Mouse (Mus musculus) heart, embryonic 14.5 days (tissue): Measurements from ENCODE around the gene Dok3. TPM values are rescaled to one million over a fixed set of nuclear protein-coding genes. Genes with fewer than 3 reads are reported as not detected.
A peak's percentile ranks its signal among the peaks of the same experiment; 100 is the strongest.

Source experiments
- ATAC-seq: fragments of 200-750 bp; cut with Nextera tagmentation; 2 replicates; pipeline ENCODE4 v1.8.0; 2017; ENCODE audit warnings: low read depth, moderate TSS enrichment; ENCODE audit not compliant: insufficient number of reproducible peaks, insufficient read depth, low FRiP score
- H3K27ac ChIP-seq, 2 experiments: fragments of 200-500 bp in 1 of 2; fragments of 300-500 bp in 1 of 2; sonication (generic) in 1 of 2; replicated peaks in 1 of 2; 2 replicates each; pipeline ENCODE4 v1.5.1; 2012 to 2014; ENCODE audit warnings: low read depth in 2 of 2, low read length in 2 of 2, control low read depth in 1 of 2, mild to moderate bottlenecking in 1 of 2, mixed read lengths in 1 of 2; ENCODE audit not compliant: control insufficient read depth in 1 of 2, insufficient read depth in 1 of 2
- H3K27me3 ChIP-seq: fragments of 300-500 bp; sonication (generic); 2 replicates; pipeline ENCODE4 v1.6.1; 2014; ENCODE audit warnings: mild to moderate bottlenecking, low read length, control low read depth; ENCODE audit not compliant: control insufficient read depth, insufficient read depth
- H3K36me3 ChIP-seq: fragments of 300-500 bp; sonication (generic); 2 replicates; pipeline ENCODE4 v1.6.1; 2014; ENCODE audit warnings: mild to moderate bottlenecking, control low read depth, low read length, mixed read lengths; ENCODE audit not compliant: control insufficient read depth, insufficient read depth
- H3K4me1 ChIP-seq, 2 experiments: fragments of 200-500 bp in 1 of 2; fragments of 300-500 bp in 1 of 2; sonication (generic) in 1 of 2; 2 replicates each; pipeline ENCODE4 v1.6.1; 2012 to 2014; ENCODE audit warnings: low read length in 2 of 2, control low read depth in 1 of 2, mixed read lengths in 1 of 2; ENCODE audit not compliant: control insufficient read depth in 2 of 2, insufficient read depth in 2 of 2
- H3K4me2 ChIP-seq: fragments of 300-500 bp; sonication (generic); 2 replicates; pipeline ENCODE4 v1.6.1; 2014; ENCODE audit warnings: mild to moderate bottlenecking, low read length
- H3K4me3 ChIP-seq, 2 experiments: fragments of 200-500 bp in 1 of 2; fragments of 300-500 bp in 1 of 2; sonication (generic) in 1 of 2; 2 replicates each; pipeline ENCODE4 v1.5.1; 2012 to 2014; ENCODE audit warnings: low read length in 2 of 2, mild to moderate bottlenecking in 2 of 2, control low read depth in 1 of 2, low read depth in 1 of 2, moderate library complexity in 1 of 2; ENCODE audit not compliant: control insufficient read depth in 1 of 2, insufficient read depth in 1 of 2
- H3K9ac ChIP-seq: fragments of 300-500 bp; sonication (generic); 2 replicates; pipeline ENCODE4 v1.6.1; 2014; ENCODE audit warnings: mild to moderate bottlenecking, low read length
- H3K9me3 ChIP-seq: fragments of 300-500 bp; sonication (generic); 2 replicates; pipeline ENCODE4 v1.6.1; 2016; ENCODE audit warnings: low read length, control low read depth; ENCODE audit not compliant: control insufficient read depth
- WGBS: fragments of 180-500 bp; shearing (Covaris S2); extraction: QIAGEN DNeasy Blood & Tissue Kit; methylation state at CpG from one replicate; pipeline ENCODE4 v1.1.7; 2014; 5-methylcytosine and 5-hydroxymethylcytosine counted together
- polyA plus RNA-seq: library from polyadenylated mRNA; unstranded; fragments of >200 nt; fragmentation: Nextera tagmentation; extraction: Ambion mirVana; gene quantifications from 2 replicates; pipeline ENCODE4 v1.2.1, GENCODE M21; 2014

Gene Dok3
- polyA plus RNA-seq, 1 experiment from 2014 or later = 1.3 TPM

GRCm38 (mm10) chr13:55506697-55507096, 22.4 kb downstream of the Dok3 start:
- no peaks in the 10 kb centered on the region for H3K27me3 ChIP-seq
- H3K9me3 ChIP-seq = no peaks in the 10 kb centered on the region
- H3K4me1 ChIP-seq = peaks cover 25 to 41% of the 10 kb centered on the region in 2 experiments
- ATAC-seq = no peak
- H3K27ac ChIP-seq = no peak overlapping the region
- H3K4me3 ChIP-seq = no peak overlapping the region
- no peak overlapping the region for H3K9ac ChIP-seq
- peaks cover 91% of the 10 kb centered on the region for H3K36me3 ChIP-seq
- no peak overlapping the region for H3K4me2 ChIP-seq
- WGBS = 92% methylated on average over 10 of the region's 10 CpGs

- Histone ChIP-seq H3K27me3 (no peaks in the 10 kb centered on the region), H3K9ac (no peak overlapping the region), H3K9me3 (no peaks in the 10 kb centered on the region), H3K4me3 (no peak overlapping the region), H3K4me2 (no peak overlapping the region), H3K36me3 (peaks cover 96% of the 10 kb centered on the region), H3K4me1 (peaks cover 16 to 32% of the 10 kb centered on the region in 2 experiments), H3K27ac (no peak overlapping the region; a peak in 1 of 4 replicates)
- 90% methylated on average over 9 of the region's 9 CpGs for WGBS
- ATAC-seq = no peak
Observed at GRCm38 (mm10) chr13:55505810-55506209, 23.3 kb downstream of the Dok3 start.

DNA sequence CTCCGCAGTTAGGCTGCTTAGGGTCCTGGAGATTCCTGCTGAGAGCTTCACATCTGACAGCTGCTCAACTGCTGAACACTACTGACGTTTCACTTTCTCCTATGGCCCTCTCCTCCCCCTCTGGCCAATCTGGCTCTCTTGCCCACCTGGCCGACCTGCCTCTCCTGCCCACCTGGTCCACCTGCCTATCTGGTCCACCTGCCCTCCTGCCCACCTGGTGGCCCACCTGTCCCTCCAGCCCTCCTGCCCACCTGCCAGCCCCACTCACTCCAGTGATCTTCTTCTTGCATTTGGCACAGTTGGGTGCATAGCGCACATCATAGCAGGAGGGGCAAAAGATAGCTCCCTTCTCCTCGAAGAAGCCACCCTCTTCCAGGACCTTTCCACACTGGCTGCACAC, 24.7 kb downstream of the Dok3 start:
- Histone ChIP-seq H3K4me3 (no peak overlapping the region), H3K4me2 (no peak overlapping the region), H3K27me3 (no peaks in the 10 kb centered on the region), H3K4me1 (peaks cover 4 to 17% of the 10 kb centered on the region in 2 experiments), H3K9me3 (no peaks in the 10 kb centered on the region), H3K9ac (no peak overlapping the region), H3K36me3 (peaks cover 100% of the 10 kb centered on the region), H3K27ac (no peak overlapping the region)
- 76% methylated on average over 5 of the region's 5 CpGs for WGBS
- no peak for ATAC-seq

DNA sequence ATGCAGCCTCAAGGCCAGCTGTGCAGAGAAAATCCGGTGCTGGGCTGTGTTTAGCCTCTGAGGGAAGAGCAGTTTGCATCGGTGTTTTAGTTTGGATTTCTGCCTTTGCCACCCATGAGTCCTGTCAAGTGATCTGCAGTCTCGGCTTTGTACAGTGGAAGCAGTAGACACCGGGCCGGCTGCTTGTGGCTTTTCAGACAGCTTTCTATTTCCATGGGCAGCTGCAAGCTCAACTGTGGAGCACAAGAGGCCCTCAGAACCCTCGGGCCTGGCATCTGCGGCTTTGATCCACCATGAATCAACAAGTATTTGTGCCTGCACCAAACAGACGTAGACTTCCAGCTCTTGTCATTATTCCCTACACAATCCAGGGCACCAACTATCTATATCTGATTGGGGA, 26.7 kb downstream of the Dok3 start:
- no peaks in the 10 kb centered on the region for H3K9me3 ChIP-seq
- H3K4me1 ChIP-seq = peaks cover 0 to 6% of the 10 kb centered on the region in 2 experiments; a peak in 1 of 4 replicates
- WGBS = 85% methylated on average over 8 of the region's 8 CpGs
- H3K9ac ChIP-seq = no peak overlapping the region
- no peak overlapping the region for H3K4me3 ChIP-seq
- H3K36me3 ChIP-seq = peaks cover 100% of the 10 kb centered on the region
- no peak overlapping the region for H3K4me2 ChIP-seq
- 0 out of 2 replicates have a peak, but pooled peaks cover 9% of the 10 kb centered on the region for H3K27me3 ChIP-seq
- no peak for ATAC-seq
- H3K27ac ChIP-seq = no peak overlapping the region

GRCm38 (mm10) chr13:55500575-55500974, 28.5 kb downstream of the Dok3 start:
- Histone ChIP-seq H3K9ac (no peak overlapping the region), H3K27me3 (0 out of 2 replicates have a peak, but pooled peaks cover 9% of the 10 kb centered on the region), H3K4me2 (no peak overlapping the region), H3K4me3 (no peak overlapping the region), H3K4me1 (peaks cover 10 to 17% of the 10 kb centered on the region in 2 experiments), H3K27ac (no peak overlapping the region), H3K9me3 (no peaks in the 10 kb centered on the region), H3K36me3 (peaks cover 89% of the 10 kb centered on the region)
- WGBS = 72% methylated on average over 10 of the region's 10 CpGs
- ATAC-seq = no peak

- Histone ChIP-seq H3K27me3 (peaks cover 16% of the 10 kb centered on the region), H3K27ac (no peak overlapping the region), H3K4me1 (peaks cover 21 to 25% of the 10 kb centered on the region in 2 experiments), H3K36me3 (peaks cover 72% of the 10 kb centered on the region), H3K4me3 (no peak overlapping the region), H3K9me3 (no peaks in the 10 kb centered on the region), H3K4me2 (no peak overlapping the region), H3K9ac (no peak overlapping the region)
- no peak for ATAC-seq
- WGBS = 83% methylated on average over 11 of the region's 11 CpGs
Observed at GRCm38 (mm10) chr13:55498906-55499305, 30.2 kb downstream of the Dok3 start.

DNA sequence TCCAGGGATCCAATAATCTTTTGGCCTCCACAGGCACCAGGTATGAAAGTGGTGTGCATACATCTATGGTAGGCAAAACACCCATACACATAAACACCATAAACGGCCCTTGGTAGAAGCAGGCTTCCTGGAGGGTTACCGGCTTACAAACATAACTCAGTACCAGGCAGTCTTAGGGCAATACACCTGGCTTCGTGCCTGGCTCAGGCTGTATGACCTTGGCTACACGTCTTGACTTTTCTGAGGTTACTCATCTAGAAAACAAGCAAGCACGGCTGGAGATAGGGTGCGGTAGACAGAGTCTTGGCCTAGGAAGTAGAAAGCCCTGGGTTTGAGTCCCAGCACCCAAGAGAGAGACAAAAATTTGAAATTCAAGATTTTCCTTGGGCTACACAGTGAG, 32.4 kb downstream of the Dok3 start:
- Histone ChIP-seq H3K27ac (no peak overlapping the region), H3K36me3 (peaks cover 50% of the 10 kb centered on the region), H3K4me1 (peaks cover 21 to 25% of the 10 kb centered on the region in 2 experiments), H3K4me2 (no peak overlapping the region), H3K9me3 (no peaks in the 10 kb centered on the region), H3K4me3 (no peak overlapping the region), H3K27me3 (peaks cover 37% of the 10 kb centered on the region), H3K9ac (no peak overlapping the region)
- WGBS = 79% methylated on average over 6 of the region's 6 CpGs
- ATAC-seq = no peak

- no peaks in the 10 kb centered on the region for H3K9me3 ChIP-seq
- peaks cover 40% of the 10 kb centered on the region for H3K36me3 ChIP-seq
- no peak for ATAC-seq
- peaks cover 21 to 25% of the 10 kb centered on the region in 2 experiments for H3K4me1 ChIP-seq
- H3K4me2 ChIP-seq = peak overlapping the region; percentile 28
- WGBS = 32% methylated on average over 4 of the region's 4 CpGs
- H3K27me3 ChIP-seq = peaks cover 46% of the 10 kb centered on the region
- H3K27ac ChIP-seq = no peak overlapping the region
- no peak overlapping the region for H3K4me3 ChIP-seq
- 0 out of 2 replicates have a peak overlapping the region, but pooled peaks have one; percentile 11 for H3K9ac ChIP-seq
Observed at GRCm38 (mm10) chr13:55495702-55496101, 33.4 kb downstream of the Dok3 start.
